Mouse (Mus musculus) midbrain, postnatal 0 days (tissue): Measurements from ENCODE around the gene Eme2. TPM values are rescaled to one million over a fixed set of nuclear protein-coding genes. Genes with fewer than 3 reads are reported as not detected.
A peak's percentile ranks its signal among the peaks of the same experiment; 100 is the strongest.
"Not testable (repeated sequence)": the region's sequence is repeated elsewhere in the genome, so short reads cannot be mapped to it uniquely, and the experiment has no call there.

Experiments used
- ATAC-seq: fragments of 200-750 bp; cut with Nextera tagmentation; 2 replicates; pipeline ENCODE4 v1.8.0; 2017; ENCODE audit warnings: moderate number of reproducible peaks, mild to moderate bottlenecking, moderate TSS enrichment, moderate library complexity; ENCODE audit not compliant: low FRiP score
- DNase-seq: peaks from one replicate; pipeline ENCODE4 v3.0.0-alpha.2; 2015; ENCODE audit warnings: low spot score
- H3K27ac ChIP-seq: fragments of 300-500 bp; sonication (generic); 2 replicates; pipeline ENCODE4 v1.5.1; 2014; ENCODE audit warnings: low read depth, mild to moderate bottlenecking, low read length, mixed read lengths
- H3K27me3 ChIP-seq: fragments of 300-500 bp; sonication (generic); 2 replicates; pipeline ENCODE4 v1.6.1; 2014; ENCODE audit warnings: low read length, control low read depth, mixed read lengths; ENCODE audit not compliant: insufficient read depth
- H3K36me3 ChIP-seq: fragments of 300-500 bp; sonication (generic); 2 replicates; pipeline ENCODE4 v1.6.1; 2014; ENCODE audit warnings: low read length, control low read depth, mixed read lengths; ENCODE audit not compliant: insufficient read depth
- H3K4me1 ChIP-seq: fragments of 300-500 bp; sonication (generic); 2 replicates; pipeline ENCODE4 v1.6.1; 2014; ENCODE audit warnings: mild to moderate bottlenecking, control low read depth, antibody characterized with exemption, low read length, mixed read lengths; ENCODE audit not compliant: insufficient read depth
- H3K4me2 ChIP-seq: fragments of 300-500 bp; sonication (generic); 2 replicates; pipeline ENCODE4 v1.6.1; 2014; ENCODE audit warnings: low read depth, mild to moderate bottlenecking, low read length, mixed read lengths; ENCODE audit not compliant: poor library complexity, severe bottlenecking
- H3K4me3 ChIP-seq: fragments of 300-500 bp; sonication (generic); 2 replicates; pipeline ENCODE4 v1.5.1; 2014; ENCODE audit warnings: low read depth, mild to moderate bottlenecking, low read length, moderate library complexity
- H3K9ac ChIP-seq: fragments of 300-500 bp; sonication (generic); replicated peaks from 2 replicates; pipeline ENCODE4 v1.6.1; 2014; ENCODE audit warnings: mild to moderate bottlenecking, low read length, moderate library complexity, mixed read lengths; ENCODE audit not compliant: poor library complexity, severe bottlenecking
- H3K9me3 ChIP-seq: fragments of 300-500 bp; sonication (generic); 2 replicates; pipeline ENCODE4 v1.6.1; 2016; ENCODE audit warnings: low read length, control low read depth
- CTCF ChIP-seq: IDR thresholded peaks from 2 replicates; pipeline ENCODE4 v1.5.1; 2016; ENCODE audit warnings: antibody characterized with exemption, mild to moderate bottlenecking
- WGBS: fragments of 180-500 bp; shearing (Covaris S2); extraction: QIAGEN DNeasy Blood & Tissue Kit; methylation state at CpG from one replicate; pipeline ENCODE4 v1.1.7; 2014; 5-methylcytosine and 5-hydroxymethylcytosine counted together
- polyA plus RNA-seq: library from polyadenylated mRNA; unstranded; fragments of >200 nt; fragmentation: Nextera tagmentation; extraction: Ambion mirVana; gene quantifications from 2 replicates; pipeline ENCODE4 v1.2.1, GENCODE M21; 2015
- total RNA-seq: library from RNA; depleted of rRNA; stranded (reverse); fragments of >200 nt; gene quantifications from 2 replicates; pipeline ENCODE4 v1.2.3, GENCODE M21; 2014; rRNA removed

The Eme2 gene
- total RNA-seq (29.7 and 31.7 TPM in 2 replicates), polyA plus RNA-seq (20.2 and 22.5 TPM in 2 replicates)

GRCm38 (mm10) chr17:24894995-24895547 lies at the start of gene Eme2, which contains the start of gene Mrps34:
TSS of gene Eme2 (minus strand) at chr17:24895087.
TSS of gene Mrps34 (plus strand) at chr17:24895116.
- Histone ChIP-seq H3K4me3 (peak within 1 kb of the TSS; percentile 87), H3K9ac (peak within 1 kb of the TSS; percentile 93), H3K4me1 (peaks cover 14% of the 10 kb centered on the region), H3K27me3 (no peaks in the 10 kb centered on the region), H3K9me3 (no peaks in the 10 kb centered on the region), H3K27ac (peak within 1 kb of the TSS; percentile 91), H3K4me2 (peak within 1 kb of the TSS; percentile 98), H3K36me3 (peaks cover 50% of the 10 kb centered on the region)
- WGBS = under 1% methylated on average over 54 of the region's 62 CpGs
- DNase-seq (peak; percentile 94), ATAC-seq (peak; percentile 62)
- TF ChIP-seq CTCF = no peak

- not testable (repeated sequence) for DNase-seq, H3K9me3 ChIP-seq, H3K27me3 ChIP-seq, H3K4me3 ChIP-seq, H3K9ac ChIP-seq, ATAC-seq, H3K4me1 ChIP-seq, H3K4me2 ChIP-seq, H3K27ac ChIP-seq
- 83% methylated on average over 1 of the region's 1 CpGs for WGBS
- H3K36me3 ChIP-seq = peaks cover 21% of the 10 kb centered on the region
Observed at GRCm38 (mm10) chr17:24943589-24943988, 48.7 kb upstream of the Eme2 start.

GRCm38 (mm10) chr17:24943036-24943435 lies 48.1 kb upstream of the Eme2 start:
- Histone ChIP-seq H3K27me3 (no peaks in the 10 kb centered on the region), H3K36me3 (peaks cover 18% of the 10 kb centered on the region), H3K4me2 (no peak overlapping the region), H3K27ac (no peak overlapping the region), H3K4me1 (no peaks in the 10 kb centered on the region), H3K9me3 (no peaks in the 10 kb centered on the region), H3K9ac (no peak overlapping the region), H3K4me3 (no peak overlapping the region)
- WGBS = 94% methylated on average over 7 of the region's 7 CpGs
- no peak for TF ChIP-seq CTCF
- DNase-seq (no peak), ATAC-seq (no peak)

- not testable (repeated sequence) for H3K27ac ChIP-seq, H3K4me3 ChIP-seq, H3K9ac ChIP-seq, H3K4me2 ChIP-seq, H3K27me3 ChIP-seq, ATAC-seq, H3K9me3 ChIP-seq, H3K4me1 ChIP-seq
- peak; percentile 76 for TF ChIP-seq CTCF
- peaks cover 12% of the 10 kb centered on the region for H3K36me3 ChIP-seq
- peak; percentile 3 for DNase-seq
- WGBS = 3% methylated on average over 2 of the region's 2 CpGs
Observed at GRCm38 (mm10) chr17:24942453-24942852, 47.6 kb upstream of the Eme2 start.

- H3K9me3 ChIP-seq = no peaks in the 10 kb centered on the region
Observed at GRCm38 (mm10) chr17:24937266-24937665, 42.4 kb upstream of the Eme2 start.

More at GRCm38 (mm10) chr17:24937266-24937665, 42.4 kb upstream of the Eme2 start:
- H3K4me1 ChIP-seq = peaks cover 16% of the 10 kb centered on the region
- peak overlapping the region; percentile 93 for H3K4me3 ChIP-seq
- H3K4me2 ChIP-seq = peak overlapping the region; percentile 79
- peak overlapping the region; percentile 86 for H3K27ac ChIP-seq
- peak; percentile 36 for TF ChIP-seq CTCF
- no peaks in the 10 kb centered on the region for H3K36me3 ChIP-seq
- DNase-seq (no peak), ATAC-seq (no peak)
- no peaks in the 10 kb centered on the region for H3K27me3 ChIP-seq
- WGBS = 48% methylated on average over 6 of the region's 6 CpGs
- peak overlapping the region; percentile 92 for H3K9ac ChIP-seq
